Mouse (Mus musculus): ENCODE measurements around the gene Farp2. TPM values are rescaled to one million over a fixed set of nuclear protein-coding genes. Genes with fewer than 3 reads are reported as not detected.

Gene Farp2
- polyA plus RNA-seq, 1 experiment from 2014 or later: 5.9 TPM

- no peaks in the 10 kb centered on the region for H3K9me3 ChIP-seq
- H3K4me2 ChIP-seq: no peak overlapping the region
- 0 out of 2 replicates have a peak, but pooled peaks have one; percentile 44 for ATAC-seq (ENCODE audit: insufficient number of reproducible peaks, insufficient read depth, low FRiP score, low TSS enrichment, low read depth)
- H3K4me3 ChIP-seq (replicated peaks): no peak overlapping the region
- H3K27me3 ChIP-seq: no peaks in the 10 kb centered on the region
- H3K36me3 ChIP-seq: no peaks in the 10 kb centered on the region
- H3K9ac ChIP-seq (replicated peaks): no peak overlapping the region
- peaks cover 18% of the 10 kb centered on the region for H3K4me1 ChIP-seq (replicated peaks)
- H3K27ac ChIP-seq: peak overlapping the region; percentile 13; the same call in 1 of the 2 replicates
- WGBS: 36% methylated on average over 13 of the region's 13 CpGs
Measured at GRCm38 (mm10) chr1:93667760-93668400, 156.0 kb downstream of the Farp2 start.

GRCm38 (mm10) chr1:93668791-93669548 lies 157.1 kb downstream of the Farp2 start:
- Histone ChIP-seq H3K4me1 (replicated peaks) (peaks cover 18% of the 10 kb centered on the region), H3K27me3 (no peaks in the 10 kb centered on the region), H3K4me3 (replicated peaks) (peak overlapping the region; percentile 34), H3K27ac (peak overlapping the region; percentile 56), H3K9me3 (no peaks in the 10 kb centered on the region), H3K9ac (replicated peaks) (peak overlapping the region; percentile 52), H3K36me3 (no peaks in the 10 kb centered on the region), H3K4me2 (peak overlapping the region; percentile 58)
- peak; percentile 78 for ATAC-seq (ENCODE audit: insufficient number of reproducible peaks, insufficient read depth, low FRiP score, low TSS enrichment, low read depth)
- WGBS: 10% methylated on average over 17 of the region's 17 CpGs

DNA sequence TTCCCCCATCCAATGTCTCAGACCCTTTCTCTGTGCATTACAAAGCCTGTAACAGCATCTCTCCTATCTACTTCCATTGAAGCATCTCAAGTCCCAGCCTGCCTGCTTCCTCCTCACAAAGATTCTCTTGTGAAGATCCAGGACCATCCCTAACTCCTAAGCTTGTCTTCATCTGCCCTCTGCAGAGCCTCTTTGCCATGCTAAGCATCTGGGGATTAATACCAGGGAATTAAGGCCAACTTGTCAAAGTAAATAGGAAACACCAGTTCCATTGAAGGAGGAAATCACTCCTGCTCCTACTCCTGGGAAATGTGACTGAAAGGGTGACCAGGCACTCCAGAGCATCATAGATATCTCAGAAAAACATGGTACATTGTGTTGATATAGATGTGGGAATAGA lies 158.1 kb downstream of the Farp2 start:
- no peaks in the 10 kb centered on the region for H3K27me3 ChIP-seq
- H3K9me3 ChIP-seq: no peaks in the 10 kb centered on the region
- ATAC-seq (ENCODE audit: insufficient number of reproducible peaks, insufficient read depth, low FRiP score, low TSS enrichment, low read depth): no peak
- H3K4me2 ChIP-seq: no peak overlapping the region
- H3K36me3 ChIP-seq: no peaks in the 10 kb centered on the region
- H3K4me3 ChIP-seq (replicated peaks): no peak overlapping the region
- H3K27ac ChIP-seq: no peak overlapping the region
- peaks cover 18% of the 10 kb centered on the region for H3K4me1 ChIP-seq (replicated peaks)
- no peak overlapping the region for H3K9ac ChIP-seq (replicated peaks)

Other genes with a start within 250 kb of the Farp2 start
- 34.3 and 38.8 TPM in 2 replicates for gene Mterf4, start 206.2 kb upstream of the Farp2 start, polyA plus RNA-seq (2016; fragmentation: Nextera tagmentation; extraction: Ambion mirVana)
- gene Ppp1r7, start 169.2 kb upstream of the Farp2 start, polyA plus RNA-seq (2016; fragmentation: Nextera tagmentation; extraction: Ambion mirVana): 66.6 and 70.0 TPM in 2 replicates
- 25.8 and 27.0 TPM in 2 replicates for gene Pask, start 168.6 kb upstream of the Farp2 start, polyA plus RNA-seq (2016; fragmentation: Nextera tagmentation; extraction: Ambion mirVana)
- gene Ano7, start 138.1 kb upstream of the Farp2 start, polyA plus RNA-seq (2016; fragmentation: Nextera tagmentation; extraction: Ambion mirVana): 0.51 and 0.87 TPM in 2 replicates
- 135 and 140 TPM in 2 replicates for gene Hdlbp, start 33.3 kb upstream of the Farp2 start, polyA plus RNA-seq (2016; fragmentation: Nextera tagmentation; extraction: Ambion mirVana)
- gene Stk25, start 146.6 kb downstream of the Farp2 start, polyA plus RNA-seq (2016; fragmentation: Nextera tagmentation; extraction: Ambion mirVana): 194 and 202 TPM in 2 replicates
- gene Bok, start 173.6 kb downstream of the Farp2 start, polyA plus RNA-seq (2016; fragmentation: Nextera tagmentation; extraction: Ambion mirVana): 32.2 and 38.7 TPM in 2 replicates
- gene Atg4b, start 239.4 kb downstream of the Farp2 start, polyA plus RNA-seq (2016; fragmentation: Nextera tagmentation; extraction: Ambion mirVana): 89.2 and 103 TPM in 2 replicates
- 52.8 and 53.1 TPM in 2 replicates for gene Thap4, start 242.8 kb downstream of the Farp2 start, polyA plus RNA-seq (2016; fragmentation: Nextera tagmentation; extraction: Ambion mirVana)

Measured in limb, embryonic 12.5 days (tissue).